Mouse (Mus musculus): ENCODE results near the gene Tiparp.

The Tiparp gene

GRCm38 (mm10) chr3:65528614-65529470 is 632 bp downstream of the Tiparp start:
- DNase-seq (ENCODE audit: low spot score in 2 of 2) = peak; percentile 61 to 67

GRCm38 (mm10) chr3:65529471-65530215 is 1.4 kb downstream of the Tiparp start:
- DNase-seq (ENCODE audit: low spot score in 2 of 2) = no peak

DNA sequence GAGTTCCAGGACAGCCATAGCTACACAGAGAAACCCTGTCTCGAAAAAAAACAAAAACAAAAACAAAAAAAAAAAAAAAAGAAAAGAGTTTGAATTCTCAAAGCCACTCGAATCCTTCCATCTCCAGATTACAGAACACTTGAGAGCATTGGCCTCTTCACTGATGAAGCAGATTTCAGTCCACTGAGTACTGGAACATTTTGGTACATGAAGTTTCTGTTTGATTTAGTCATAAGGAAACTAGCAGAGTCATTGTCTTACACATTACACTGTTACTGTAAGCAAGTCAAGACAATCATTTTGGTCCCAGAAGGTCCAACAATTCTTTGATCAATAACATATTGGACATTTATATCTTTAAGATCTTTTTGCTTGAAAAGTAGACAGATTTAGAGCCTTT is 4.8 kb downstream of the Tiparp start:
- DNase-seq (ENCODE audit: low spot score in 2 of 2) = no peak

DNA sequence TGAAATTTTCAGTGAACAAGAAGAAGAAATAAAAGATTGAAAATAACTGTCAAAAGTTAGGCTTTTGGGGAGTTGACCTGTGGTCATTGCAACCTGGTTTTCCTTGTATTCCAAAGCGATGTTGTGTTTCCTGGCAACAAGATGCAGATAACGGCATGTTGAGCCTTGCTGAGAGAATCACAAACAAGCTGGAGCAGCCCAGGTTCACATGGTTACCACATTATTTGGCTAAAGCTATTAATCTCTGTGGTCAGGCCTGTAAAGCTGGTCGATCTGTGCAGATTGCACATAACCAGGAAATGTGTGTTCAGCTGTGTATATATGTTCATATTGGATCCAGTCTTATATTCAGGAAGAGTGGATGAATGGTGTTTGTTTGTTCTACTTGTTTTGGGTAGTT is 5.4 kb downstream of the Tiparp start:
- no peak for DNase-seq (ENCODE audit: low spot score in 2 of 2)

DNA sequence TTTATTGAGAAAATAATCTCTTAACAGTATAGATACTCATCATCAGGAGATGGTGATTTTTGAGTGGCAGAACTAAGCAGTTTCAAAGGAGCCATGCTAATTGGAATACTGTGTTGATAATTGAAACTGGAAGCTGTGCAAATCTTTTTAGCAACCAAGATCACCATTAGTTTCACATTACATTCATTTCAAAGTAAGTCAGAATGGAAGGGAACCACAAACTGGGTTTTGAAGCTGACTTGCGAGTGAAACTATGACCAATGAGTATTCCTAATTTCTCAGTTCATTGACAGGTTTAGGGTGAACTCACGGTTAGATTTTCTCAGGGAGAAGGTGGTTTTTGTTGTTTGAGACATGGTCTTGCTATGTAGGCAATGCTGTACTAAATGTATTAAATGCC is 6.3 kb downstream of the Tiparp start:
- no peak for DNase-seq (ENCODE audit: low spot score in 2 of 2)

DNA sequence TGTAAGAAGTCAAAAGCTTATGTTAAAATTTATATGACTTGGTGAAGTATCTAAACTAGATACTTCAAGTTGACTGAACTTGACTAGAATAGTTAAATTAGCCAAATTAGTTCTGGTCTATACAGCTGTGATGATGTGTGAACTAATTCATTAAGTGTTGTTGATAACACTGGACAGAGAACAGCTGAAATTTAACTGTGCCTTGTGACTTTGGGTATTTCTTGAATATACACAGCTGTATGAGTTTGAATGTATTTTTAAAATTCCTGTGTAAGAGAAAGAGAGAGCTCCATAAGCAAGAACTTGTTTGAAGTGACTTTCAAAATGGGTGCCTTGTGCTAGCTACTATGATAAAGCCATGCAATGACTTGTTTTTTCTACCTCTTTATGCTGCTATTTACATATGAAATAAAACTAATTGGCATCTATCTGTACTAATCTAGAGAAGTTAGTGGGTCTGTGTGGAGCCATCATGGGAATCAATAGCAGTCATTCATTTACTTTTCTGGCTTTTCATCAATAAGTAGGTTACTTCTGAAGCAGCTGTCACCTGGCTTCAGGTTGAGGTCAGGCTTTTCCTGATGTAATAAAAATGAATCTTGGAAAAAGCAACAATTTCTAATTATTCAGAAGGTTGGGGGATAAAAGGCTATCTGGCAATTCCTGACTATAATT is 7.0 kb downstream of the Tiparp start:
- DNase-seq (ENCODE audit: low spot score in 2 of 2) = no peak

GRCm38 (mm10) chr3:65537288-65537687 is 9.1 kb downstream of the Tiparp start:
- peak in 1 of 2 experiments; percentile 4 for DNase-seq (ENCODE audit: low spot score in 2 of 2)

GRCm38 (mm10) chr3:65540906-65541551 is 12.8 kb downstream of the Tiparp start:
- no peak for DNase-seq (ENCODE audit: low spot score in 2 of 2)

- no peak for DNase-seq (ENCODE audit: low spot score in 2 of 2)
Measured at GRCm38 (mm10) chr3:65541552-65541935, 13.3 kb downstream of the Tiparp start.

DNA sequence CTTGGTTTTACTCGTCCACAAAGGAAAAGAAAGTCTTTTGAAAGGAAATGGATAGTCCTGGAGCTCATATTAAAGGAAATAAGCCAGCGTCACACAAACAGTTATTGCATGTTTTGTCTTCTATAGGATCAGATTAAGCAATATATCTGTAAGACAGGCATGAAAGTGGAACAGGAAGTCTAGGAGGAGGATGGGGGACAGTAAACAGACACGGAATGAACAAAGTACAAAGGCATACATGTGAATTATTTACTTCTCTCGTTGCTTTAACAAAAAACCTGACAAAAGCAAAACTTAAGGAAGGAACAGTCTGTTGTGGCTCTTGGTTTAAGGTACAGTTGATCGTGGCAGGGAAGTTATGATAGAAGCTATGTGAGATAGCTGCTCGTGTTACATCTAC is 21.6 kb downstream of the Tiparp start:
- DNase-seq (ENCODE audit: low spot score in 2 of 2) = no peak

GRCm38 (mm10) chr3:65551065-65551464 is 22.9 kb downstream of the Tiparp start:
- DNase-seq (ENCODE audit: low spot score in 2 of 2) = no peak

DNA sequence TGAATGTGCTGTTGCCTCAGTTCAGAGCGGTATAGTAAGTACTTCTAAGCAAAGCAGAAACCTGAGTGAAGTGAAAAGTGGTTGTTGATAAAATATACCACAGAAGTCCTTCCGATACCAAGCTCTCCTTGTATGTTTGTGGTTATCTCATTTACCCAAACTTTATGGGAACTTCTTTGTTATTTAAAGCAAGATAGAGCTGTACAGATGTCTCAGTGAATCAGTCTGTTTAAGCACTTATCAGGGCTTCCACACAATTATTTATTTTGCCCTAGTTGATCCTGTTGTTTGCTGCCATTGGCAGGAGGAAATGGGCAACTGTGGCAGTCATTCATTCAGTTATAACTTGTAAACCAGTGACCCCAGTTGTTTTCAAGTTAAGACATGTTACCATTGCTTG is 26.4 kb downstream of the Tiparp start:
- DNase-seq (ENCODE audit: low spot score in 2 of 2) = no peak

DNA sequence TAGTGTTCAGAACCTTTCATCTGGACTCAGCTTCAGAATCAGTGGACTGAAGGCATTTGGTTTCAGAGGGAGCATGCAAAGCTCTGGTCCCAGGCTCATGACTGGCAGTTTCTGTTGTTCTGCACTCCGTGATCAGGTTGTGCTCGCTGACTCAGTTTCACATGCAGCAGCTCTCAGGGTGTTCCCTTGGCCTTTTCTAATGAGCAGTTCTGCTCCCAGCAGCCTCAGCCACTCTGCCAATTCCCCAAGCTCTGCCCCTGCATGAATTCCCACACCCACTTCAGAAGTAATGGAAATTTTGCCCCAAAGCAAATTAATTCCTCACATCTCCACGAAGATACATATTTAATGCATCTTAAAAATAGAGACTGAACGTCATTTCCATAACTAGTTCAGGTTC is 30.5 kb downstream of the Tiparp start:
- DNase-seq (ENCODE audit: low spot score in 2 of 2) = no peak

DNA sequence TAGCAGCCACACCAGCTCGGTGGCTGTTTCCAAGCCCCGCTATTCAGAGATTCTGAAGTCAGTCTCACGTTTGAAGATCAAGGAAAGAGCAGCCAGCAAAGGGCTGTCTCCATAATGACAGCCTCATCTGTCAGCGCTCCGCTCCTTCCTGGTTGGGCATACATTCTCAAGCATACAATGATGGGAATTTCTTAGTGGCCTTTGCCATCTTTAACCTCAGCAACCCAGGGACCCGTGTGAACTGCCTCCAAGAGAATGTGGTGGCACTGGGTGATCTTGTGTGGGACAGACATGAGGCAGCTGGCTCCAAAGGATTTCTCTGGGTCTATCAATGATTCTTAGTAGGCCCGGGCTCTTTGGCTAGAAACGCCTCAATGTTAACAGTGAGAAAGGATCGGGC is 34.0 kb downstream of the Tiparp start:
- DNase-seq (ENCODE audit: low spot score in 2 of 2) = no peak

- DNase-seq (ENCODE audit: low spot score in 2 of 2) = no peak
Measured at GRCm38 (mm10) chr3:65562694-65563093, 34.5 kb downstream of the Tiparp start.

- DNase-seq (ENCODE audit: low spot score in 2 of 2) = no peak
Measured at GRCm38 (mm10) chr3:65563926-65564624, 35.9 kb downstream of the Tiparp start.

DNA sequence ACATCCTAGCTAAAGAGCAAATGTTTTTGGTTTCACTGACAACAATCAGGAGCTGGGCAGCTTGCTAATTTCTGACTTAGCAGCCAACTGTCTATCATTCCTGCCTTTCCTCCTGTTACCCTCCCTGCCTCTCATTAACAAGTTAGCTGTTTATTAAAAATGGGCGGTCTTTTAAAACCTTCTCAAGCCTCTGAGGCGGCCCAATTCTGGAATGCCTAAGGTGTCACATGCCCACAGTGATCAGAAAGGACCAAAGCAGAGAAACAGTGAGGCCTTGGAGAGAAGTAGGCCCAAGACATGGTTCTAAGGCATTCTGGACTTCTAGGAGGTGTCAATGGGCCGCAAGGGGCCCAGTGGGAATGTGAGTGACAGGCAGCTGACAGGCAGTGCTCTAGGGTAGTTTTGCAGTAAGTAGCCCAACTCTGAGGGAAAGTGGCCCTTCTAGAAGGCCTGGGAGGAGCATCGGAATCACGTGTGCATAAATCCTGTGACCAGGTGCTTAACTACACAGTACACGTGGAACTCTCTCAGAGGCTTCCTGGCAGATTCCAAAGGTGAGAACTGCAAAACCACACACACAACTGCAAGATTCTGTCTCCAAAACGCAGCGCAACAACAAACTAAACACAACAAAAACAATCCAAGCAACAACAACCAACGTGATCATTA is 37.6 kb downstream of the Tiparp start:
- no peak for DNase-seq (ENCODE audit: low spot score in 2 of 2)

- no peak for DNase-seq (ENCODE audit: low spot score in 2 of 2)
Measured at GRCm38 (mm10) chr3:65569941-65570340, 41.7 kb downstream of the Tiparp start.

DNA sequence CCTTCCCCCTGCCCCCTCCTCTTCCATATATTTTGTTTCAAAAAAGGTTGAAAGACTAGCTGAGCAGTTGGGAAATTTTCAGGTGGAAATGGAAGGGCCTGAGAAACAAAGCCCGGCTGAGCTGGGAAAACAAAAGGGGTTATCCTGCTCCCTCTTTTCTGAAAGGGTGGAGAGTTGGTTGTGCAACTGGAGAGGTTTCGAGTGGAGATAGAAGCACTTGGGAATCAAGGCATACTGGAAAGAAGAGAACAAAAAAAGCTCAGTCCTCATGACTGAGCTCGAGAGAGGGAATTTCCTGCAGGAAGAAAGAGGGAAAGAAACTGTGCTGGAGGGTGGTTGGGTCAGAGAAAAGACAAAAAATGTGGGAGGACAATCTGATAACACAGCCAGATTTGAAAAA is 45.3 kb downstream of the Tiparp start:
- DNase-seq (ENCODE audit: low spot score in 2 of 2) = no peak

- no peak for DNase-seq (ENCODE audit: low spot score in 2 of 2)
Measured at GRCm38 (mm10) chr3:65577602-65578001, 49.4 kb downstream of the Tiparp start.
